25 mouse cellular contexts compared by ENCODE assay signal in the genomic region with DNA sequence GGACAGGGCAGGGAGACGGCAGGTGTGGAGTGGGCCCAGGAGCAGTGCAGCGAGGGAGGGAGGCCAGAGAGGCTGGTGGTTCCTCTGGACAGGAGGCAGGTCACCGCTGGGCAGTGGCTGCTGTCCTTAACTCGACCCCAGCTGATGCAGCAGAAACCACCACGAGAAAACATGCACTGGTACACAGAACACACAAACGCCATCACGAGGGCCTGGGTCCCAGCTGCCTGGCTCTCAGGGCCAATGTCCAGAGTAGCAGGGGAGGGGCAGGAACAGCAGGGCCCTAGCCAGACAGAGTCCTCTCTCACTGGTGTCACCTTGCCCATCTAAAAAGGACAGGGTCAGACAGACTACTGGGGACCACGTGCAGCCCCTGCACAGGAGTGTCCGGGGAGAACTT. TPM values are rescaled to one million over a fixed set of nuclear protein-coding genes. Genes with fewer than 3 reads are reported as not detected.
DNase-seq lines count a peak whose midpoint lies in the region; ATAC-seq lines count a peak whose summit lies in the region.
"Had no signal": no experiment of that assay in that cellular context is flagged by ENCODE, and none has a peak within 500 bp of the region (broad histone marks: within the 10 kb centered on the region; RNA-seq: fewer than 3 reads in every experiment).

No protein-coding gene starts in this region.

- no peaks in the 10 kb centered on the region for H3K9me3 ChIP-seq in megakaryocyte, embryonic 14.5 days
- H3K9me3 ChIP-seq in kidney, embryonic 16.5 days (ENCODE audit: low read length), result no peaks in the 10 kb centered on the region
- H3K9me3 ChIP-seq: forebrain, embryonic 12.5 days; hindbrain, embryonic 10.5 days; hindbrain, embryonic 15.5 days; midbrain, embryonic 10.5 days; midbrain, embryonic 15.5 days had no signal

- H3K36me3 ChIP-seq in megakaryocyte, embryonic 14.5 days (replicated peaks; ENCODE audit: low read length), result no peaks in the 10 kb centered on the region
- H3K36me3 ChIP-seq in kidney, embryonic 16.5 days (ENCODE audit: insufficient read depth, low read length), result peaks cover 81% of the 10 kb centered on the region

- DNase-seq in kidney, postnatal 36 days, result peak; percentile 65 to 70
- no peak for DNase-seq in right cerebral cortex, adult 2 months (ENCODE audit: low spot score in 2 of 2)
- DNase-seq in MN1 (ENCODE audit: low spot score), result no peak
- DNase-seq: adrenal gland, postnatal 10 days; B cell, adult 2 months; cerebellum, adult 11-12 months; cerebellum, adult 9-11 months; embryo, embryonic 11 days; gastrocnemius, postnatal 14 days; heart, postnatal 14 days; lung, adult 2 months; lung, postnatal 10 days; right cerebral cortex, adult 18-20 months; thymus, postnatal 4 days had no signal

- peak overlapping the region; percentile 12 for H3K4me3 ChIP-seq in megakaryocyte, embryonic 14.5 days (replicated peaks)
- no peak overlapping the region for H3K4me3 ChIP-seq in kidney, embryonic 16.5 days (ENCODE audit: low read length)
- H3K4me3 ChIP-seq: erythroblast, embryonic 14.5 days; forebrain, embryonic 12.5 days; hindbrain, embryonic 10.5 days; hindbrain, embryonic 15.5 days; midbrain, embryonic 10.5 days; midbrain, embryonic 15.5 days had no signal

- WGBS in kidney, embryonic 16.5 days, result 78% methylated on average over 9 of the region's 9 CpGs

- no peak overlapping the region for H3K9ac ChIP-seq in kidney, embryonic 16.5 days (replicated peaks; ENCODE audit: low read length)
- H3K9ac ChIP-seq: forebrain, embryonic 12.5 days; hindbrain, embryonic 15.5 days; liver, embryonic 14.5 days; midbrain, embryonic 15.5 days had no signal

- peaks cover 12% of the 10 kb centered on the region; the same call in 1 of the 2 replicates for H3K4me1 ChIP-seq in megakaryocyte, embryonic 14.5 days
- no peaks in the 10 kb centered on the region for H3K4me1 ChIP-seq in kidney, embryonic 16.5 days (ENCODE audit: insufficient read depth, low read length)
- H3K4me1 ChIP-seq: forebrain, embryonic 12.5 days; hindbrain, embryonic 10.5 days; hindbrain, embryonic 15.5 days; midbrain, embryonic 10.5 days; midbrain, embryonic 15.5 days had no signal

- no peak for ATAC-seq in megakaryocyte, adult 5-6 weeks (ENCODE audit: poor library complexity, severe bottlenecking)
- peak; percentile 20; the same call in 1 of the 2 replicates for ATAC-seq in kidney, embryonic 16.5 days (ENCODE audit: low FRiP score, low TSS enrichment)
- ATAC-seq: midbrain, embryonic 15.5 days had no signal

- peaks cover 68% of the 10 kb centered on the region for H3K27me3 ChIP-seq in megakaryocyte, embryonic 14.5 days (replicated peaks)
- H3K27me3 ChIP-seq in kidney, embryonic 16.5 days (ENCODE audit: insufficient read depth, low read length), result no peaks in the 10 kb centered on the region
- H3K27me3 ChIP-seq: forebrain, embryonic 12.5 days; hindbrain, embryonic 15.5 days; midbrain, embryonic 15.5 days had no signal

- H3K27ac ChIP-seq in kidney, embryonic 16.5 days (ENCODE audit: low read length), result no peak overlapping the region
- H3K27ac ChIP-seq: forebrain, embryonic 12.5 days; hindbrain, embryonic 10.5 days; hindbrain, embryonic 15.5 days; liver, embryonic 14.5 days; macrophage; midbrain, embryonic 10.5 days; midbrain, embryonic 15.5 days had no signal

- H3K4me2 ChIP-seq in kidney, embryonic 16.5 days (replicated peaks; ENCODE audit: low read depth, low read length), result no peak overlapping the region
- H3K4me2 ChIP-seq: forebrain, embryonic 12.5 days; hindbrain, embryonic 15.5 days; midbrain, embryonic 15.5 days had no signal

RNA-seq across cellular contexts. Expression of a gene that starts 40.9 kb away (rescaled TPM):
- polyA plus RNA-seq in megakaryocyte, embryonic 14.5 days (2012; ENCODE audit: insufficient read depth, low replicate concordance), result 11.3 and 18.7 TPM in 2 replicates
- total RNA-seq in megakaryocyte, adult 5-6 weeks (2015), result 11.0 and 14.2 TPM in 2 replicates
- 29.1 and 34.3 TPM in 2 replicates for total RNA-seq in megakaryocyte, adult 5-6 weeks (2017)
- 40.5 and 40.9 TPM in 2 replicates for polyA plus RNA-seq in kidney, embryonic 16.5 days (2015; fragmentation: Nextera tagmentation; extraction: Ambion mirVana)

Comparison
In these comparisons a context has a peak if more than half of its experiments do, and no peak if none do; other contexts are left out.
1. DNase-seq: peak in kidney, postnatal 36 days (2 of 2); none in right cerebral cortex, adult 2 months (0 of 2) and MN1 (single experiment).